Mouse (Mus musculus) lung, embryonic 14.5 days (tissue): ENCODE measurements around the gene Cyct. TPM values are rescaled to one million over a fixed set of nuclear protein-coding genes. Genes with fewer than 3 reads are reported as not detected.

Source experiments
- ATAC-seq: fragments of 200-750 bp; cut with Nextera tagmentation; 2 replicates; pipeline ENCODE4 v1.8.0; 2017; ENCODE audit warnings: mild to moderate bottlenecking, moderate TSS enrichment, moderate library complexity; ENCODE audit not compliant: insufficient read depth
- DNase-seq: peaks from one replicate; pipeline ENCODE4 v3.0.0-alpha.2; 2015
- H3K27ac ChIP-seq: fragments of 300-500 bp; sonication (generic); 2 replicates; pipeline ENCODE4 v1.5.1; 2014; ENCODE audit warnings: low read depth, mild to moderate bottlenecking, moderate library complexity
- H3K27me3 ChIP-seq: fragments of 300-500 bp; sonication (generic); 2 replicates; pipeline ENCODE4 v1.6.1; 2014; ENCODE audit warnings: low read length, control low read depth; ENCODE audit not compliant: insufficient read depth
- H3K36me3 ChIP-seq: fragments of 300-500 bp; sonication (generic); 2 replicates; pipeline ENCODE4 v1.6.1; 2014; ENCODE audit warnings: control low read depth; ENCODE audit not compliant: insufficient read depth
- H3K4me1 ChIP-seq: fragments of 300-500 bp; sonication (generic); 2 replicates; pipeline ENCODE4 v1.6.1; 2014; ENCODE audit warnings: antibody characterized with exemption, control low read depth; ENCODE audit not compliant: insufficient read depth
- H3K4me2 ChIP-seq: fragments of 300-500 bp; sonication (generic); 2 replicates; pipeline ENCODE4 v1.6.1; 2014; ENCODE audit warnings: mild to moderate bottlenecking
- H3K4me3 ChIP-seq: fragments of 300-500 bp; sonication (generic); 2 replicates; pipeline ENCODE4 v1.5.1; 2014; ENCODE audit warnings: low read depth, low read length
- H3K9ac ChIP-seq: fragments of 300-500 bp; sonication (generic); 2 replicates; pipeline ENCODE4 v1.6.1; 2014
- H3K9me3 ChIP-seq: fragments of 300-500 bp; sonication (generic); 2 replicates; pipeline ENCODE4 v1.6.1; 2016; ENCODE audit warnings: low read depth, low read length, control low read depth
- CTCF ChIP-seq: IDR thresholded peaks from 2 replicates; pipeline ENCODE4 v1.5.1; 2016; ENCODE audit warnings: antibody characterized with exemption, low read depth
- WGBS: fragments of 180-500 bp; shearing (Covaris S2); extraction: QIAGEN DNeasy Blood & Tissue Kit; methylation state at CpG from one replicate; pipeline ENCODE4 v1.1.7; 2014; 5-methylcytosine and 5-hydroxymethylcytosine counted together
- polyA plus RNA-seq: library from polyadenylated mRNA; unstranded; fragments of >200 nt; fragmentation: Nextera tagmentation; extraction: Ambion mirVana; gene quantifications from 2 replicates; pipeline ENCODE4 v1.2.1, GENCODE M21; 2014

The Cyct gene
- polyA plus RNA-seq, 1 experiment from 2014 or later: not detected

DNA sequence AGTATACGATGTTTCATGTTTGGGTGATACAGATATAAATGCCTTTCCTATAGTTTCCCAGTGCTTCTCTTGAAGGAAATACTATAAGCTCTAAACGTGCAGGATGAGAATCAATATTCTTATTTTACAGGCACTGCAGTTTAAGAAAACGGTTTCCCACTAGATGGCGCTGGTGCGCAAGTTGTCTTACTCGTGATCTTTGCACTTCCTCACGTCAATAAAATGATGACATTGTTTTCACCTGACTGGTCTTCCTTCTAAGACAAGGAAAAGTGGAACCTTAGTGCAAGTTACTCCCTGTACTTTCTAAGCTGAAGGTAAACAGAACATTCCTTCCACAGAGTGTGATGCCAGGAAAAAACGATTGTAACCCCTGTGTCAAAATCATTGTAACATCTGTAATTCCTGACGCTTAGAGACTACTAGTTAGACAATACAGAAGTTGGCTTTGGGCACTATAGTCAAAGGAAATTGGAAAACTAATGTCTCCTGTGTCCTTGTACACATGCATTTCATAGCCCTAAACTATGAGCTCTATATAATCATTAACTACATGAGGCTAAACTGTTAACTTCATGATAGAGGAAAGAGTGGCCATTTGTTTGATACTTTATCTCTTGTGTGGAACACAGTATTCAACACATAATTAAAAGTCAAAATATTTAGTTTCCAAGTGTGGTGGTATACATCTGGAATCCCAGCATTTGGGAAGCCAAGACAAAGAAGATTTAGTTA, 7.1 kb upstream of the Cyct start:
- no peaks in the 10 kb centered on the region for H3K9me3 ChIP-seq
- DNase-seq (peak; percentile 95), ATAC-seq (no peak)
- H3K27me3 ChIP-seq: no peaks in the 10 kb centered on the region
- peaks cover 3% of the 10 kb centered on the region; the same call in 1 of the 2 replicates for H3K36me3 ChIP-seq
- peak; percentile 85 for TF ChIP-seq CTCF
- no peak overlapping the region for H3K9ac ChIP-seq
- no peak overlapping the region for H3K27ac ChIP-seq
- H3K4me3 ChIP-seq: no peak overlapping the region
- 17% methylated on average over 9 of the region's 9 CpGs for WGBS
- peaks cover 5% of the 10 kb centered on the region; the same call in 1 of the 2 replicates for H3K4me1 ChIP-seq
- no peak overlapping the region for H3K4me2 ChIP-seq

DNA sequence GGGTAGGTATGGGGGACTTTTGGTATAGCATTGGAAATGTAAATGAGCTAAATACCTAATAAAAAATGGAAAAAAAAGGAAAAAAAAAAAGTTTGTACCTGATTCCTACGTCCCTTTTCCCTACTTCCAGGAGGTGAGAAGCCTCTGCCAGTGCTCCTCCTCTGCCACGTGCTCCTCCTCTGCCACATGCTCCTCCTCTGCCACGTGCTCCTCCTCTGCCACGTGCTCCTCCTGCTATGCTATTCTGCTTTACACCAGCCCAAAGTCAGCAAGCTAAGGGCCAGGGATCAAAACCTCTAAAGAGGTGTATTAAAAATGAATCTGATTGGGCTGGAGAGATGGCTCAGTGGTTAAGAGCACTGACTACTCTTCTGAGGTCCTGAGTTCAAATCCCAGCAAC, 5.6 kb upstream of the Cyct start:
- Histone ChIP-seq H3K27ac (no peak overlapping the region), H3K27me3 (no peaks in the 10 kb centered on the region), H3K9ac (no peak overlapping the region), H3K4me3 (no peak overlapping the region), H3K4me2 (no peak overlapping the region), H3K36me3 (no peaks in the 10 kb centered on the region), H3K4me1 (peaks cover 2% of the 10 kb centered on the region; the same call in 1 of the 2 replicates), H3K9me3 (no peaks in the 10 kb centered on the region)
- TF ChIP-seq CTCF: no peak
- ATAC-seq (no peak), DNase-seq (no peak)
- 52% methylated on average over 4 of the region's 4 CpGs for WGBS

DNA sequence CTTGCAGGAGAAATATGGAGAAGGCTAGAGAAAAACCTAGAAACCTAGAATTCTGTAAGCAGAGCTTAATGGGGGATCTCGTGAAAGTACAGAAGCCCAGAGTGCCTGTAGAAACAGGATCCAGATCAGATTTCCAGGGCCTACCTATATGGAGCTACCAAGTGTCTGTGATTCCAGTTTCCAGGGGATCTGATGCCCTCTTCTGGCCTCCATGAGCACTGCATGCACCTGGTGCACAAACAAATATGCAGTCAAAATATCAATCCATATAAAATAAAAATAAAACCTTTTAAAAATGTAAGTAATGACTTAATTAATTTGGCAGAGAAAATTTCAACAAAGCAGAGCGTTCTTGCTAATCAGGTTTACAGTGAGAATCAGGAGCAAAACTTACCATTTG, 1.9 kb upstream of the Cyct start:
- H3K4me2 ChIP-seq: no peak overlapping the region
- 41% methylated on average over 2 of the region's 2 CpGs for WGBS
- no peaks in the 10 kb centered on the region for H3K4me1 ChIP-seq
- ATAC-seq (no peak), DNase-seq (peak; percentile 49)
- no peaks in the 10 kb centered on the region for H3K9me3 ChIP-seq
- H3K27ac ChIP-seq: no peak overlapping the region
- H3K9ac ChIP-seq: no peak overlapping the region
- H3K4me3 ChIP-seq: no peak overlapping the region
- TF ChIP-seq CTCF: peak; percentile 58
- no peaks in the 10 kb centered on the region for H3K27me3 ChIP-seq
- no peaks in the 10 kb centered on the region for H3K36me3 ChIP-seq

DNA sequence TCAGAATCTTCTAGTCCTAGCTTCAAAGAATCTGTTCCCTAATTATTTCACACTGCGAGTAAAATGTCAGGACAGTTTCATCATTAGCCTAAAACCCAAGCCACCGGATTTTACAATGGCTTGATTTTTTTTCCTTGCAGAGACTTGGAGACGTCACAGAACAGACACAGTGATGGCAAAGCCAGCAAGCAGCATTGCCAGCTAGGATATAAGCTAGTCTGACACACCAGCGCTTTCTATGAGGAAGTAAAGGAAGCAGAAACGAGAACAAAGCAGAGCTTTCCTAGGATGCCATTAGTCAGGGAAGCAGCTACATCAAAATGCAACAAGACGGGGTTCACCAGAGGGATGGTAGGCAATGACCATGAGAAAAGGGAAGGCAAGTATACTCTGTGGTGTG, 12.4 kb downstream of the Cyct start:
- Histone ChIP-seq H3K36me3 (no peaks in the 10 kb centered on the region), H3K4me3 (no peak overlapping the region), H3K9ac (no peak overlapping the region), H3K27ac (no peak overlapping the region), H3K9me3 (no peaks in the 10 kb centered on the region), H3K4me2 (no peak overlapping the region), H3K27me3 (no peaks in the 10 kb centered on the region), H3K4me1 (no peaks in the 10 kb centered on the region)
- WGBS: 73% methylated on average over 6 of the region's 6 CpGs
- ATAC-seq (no peak), DNase-seq (no peak)
- no peak for TF ChIP-seq CTCF

DNA sequence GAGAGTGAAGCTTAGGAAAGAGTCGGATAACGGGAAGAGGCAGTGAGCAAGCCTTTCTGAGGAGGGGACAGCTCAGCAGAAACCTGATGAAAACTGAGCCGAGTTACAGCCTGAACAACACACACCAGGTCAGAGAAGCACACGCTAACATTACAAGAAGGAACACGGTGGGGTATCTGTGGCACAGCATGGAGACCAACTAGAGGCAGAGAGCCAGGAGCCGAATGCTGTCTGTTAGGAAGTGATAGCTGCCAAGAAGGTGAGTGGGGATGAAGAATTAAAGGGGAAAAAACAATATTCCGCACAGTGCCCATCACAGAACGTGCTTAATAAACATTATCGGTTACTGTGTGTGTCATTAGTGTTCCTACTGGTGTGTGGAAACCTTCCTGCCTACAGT, 18.1 kb downstream of the Cyct start:
- no peak overlapping the region for H3K9ac ChIP-seq
- no peak overlapping the region for H3K27ac ChIP-seq
- no peaks in the 10 kb centered on the region for H3K4me1 ChIP-seq
- H3K27me3 ChIP-seq: peaks cover 11% of the 10 kb centered on the region
- WGBS: 80% methylated on average over 9 of the region's 9 CpGs
- ATAC-seq (no peak), DNase-seq (no peak)
- H3K4me3 ChIP-seq: no peak overlapping the region
- no peak for TF ChIP-seq CTCF
- no peaks in the 10 kb centered on the region for H3K9me3 ChIP-seq
- no peak overlapping the region for H3K4me2 ChIP-seq
- no peaks in the 10 kb centered on the region for H3K36me3 ChIP-seq

DNA sequence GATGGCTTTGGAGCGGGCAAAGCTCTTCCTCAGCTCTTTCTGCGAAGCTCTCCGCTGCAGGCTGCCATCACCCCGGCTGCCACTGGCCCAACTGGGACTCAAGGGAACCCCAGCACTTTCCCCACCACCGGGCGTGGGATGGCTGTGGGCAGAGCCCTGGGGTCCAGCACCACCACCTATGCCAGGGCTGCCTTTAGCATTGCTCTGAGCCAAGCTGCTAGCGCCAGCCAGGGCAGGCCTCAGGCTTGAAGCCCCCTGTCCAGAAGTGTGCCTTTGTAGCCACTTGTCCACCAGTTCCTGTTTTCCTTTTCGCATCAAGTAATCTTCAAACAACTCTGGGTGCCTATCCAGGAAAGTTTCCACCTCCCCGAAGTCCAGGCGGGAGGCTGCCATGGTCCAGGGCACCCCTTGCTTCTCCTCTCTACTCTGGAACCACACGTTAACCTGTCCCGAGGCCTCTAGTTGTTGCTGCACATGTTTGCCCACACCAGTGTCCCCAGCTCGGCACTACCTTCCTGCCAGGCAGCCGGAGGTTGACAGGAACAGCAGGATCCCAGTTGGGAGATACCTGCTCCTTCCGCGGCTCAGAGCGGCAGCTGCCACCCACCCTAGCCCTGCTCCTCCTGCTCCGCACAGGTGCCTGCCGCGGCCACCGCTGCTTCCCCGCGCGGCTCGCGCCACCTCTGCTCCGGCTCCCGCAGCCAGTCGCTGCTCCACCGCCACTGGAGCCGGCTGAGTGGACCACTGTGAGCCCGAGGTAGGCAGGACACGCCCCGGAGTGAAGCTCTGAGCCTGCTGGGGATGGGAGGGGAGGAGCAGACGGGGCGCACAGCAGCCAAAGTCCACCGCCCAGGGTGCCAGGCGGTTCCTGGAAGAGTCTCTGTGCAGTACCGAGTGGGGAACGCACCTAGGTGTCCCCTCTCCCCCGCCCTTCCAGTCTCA, 21.8 kb downstream of the Cyct start, which contains the start of gene Pde11a:
Gene Pde11a, minus strand, starts transcription at position 560 of the 942 bp plus-strand sequence.
- H3K27ac ChIP-seq: no peak within 1 kb of the TSS
- ATAC-seq: peak; percentile 71
- no peak for TF ChIP-seq CTCF
- H3K36me3 ChIP-seq: no peaks in the 10 kb centered on the region
- H3K4me1 ChIP-seq: no peaks in the 10 kb centered on the region
- peak; percentile 64 for DNase-seq
- H3K9ac ChIP-seq: peak within 1 kb of the TSS; percentile 41
- 16% methylated on average over 41 of the region's 41 CpGs for WGBS
- peaks cover 11% of the 10 kb centered on the region for H3K27me3 ChIP-seq
- H3K4me3 ChIP-seq: peak within 1 kb of the TSS; percentile 43
- no peaks in the 10 kb centered on the region for H3K9me3 ChIP-seq
- peak within 1 kb of the TSS; percentile 82 for H3K4me2 ChIP-seq

DNA sequence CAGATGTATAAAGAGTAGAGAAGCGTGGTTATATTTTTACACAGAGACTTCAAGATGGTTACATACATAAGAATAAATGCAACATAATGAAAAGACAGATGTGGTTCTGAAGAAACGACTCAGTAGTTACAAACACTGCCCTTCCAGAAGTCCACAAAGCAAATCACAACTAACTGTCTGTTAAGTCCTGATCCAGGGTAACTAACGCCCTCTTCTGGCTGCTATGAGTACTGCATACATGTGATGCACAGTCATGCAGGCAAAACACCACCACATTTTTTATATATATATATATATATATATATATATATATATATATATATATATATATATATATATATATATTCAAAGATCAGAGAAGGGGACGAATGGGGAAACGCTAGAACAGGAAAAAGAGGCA, 25.7 kb downstream of the Cyct start:
- no peak overlapping the region for H3K4me3 ChIP-seq
- H3K9ac ChIP-seq: no peak overlapping the region
- no peaks in the 10 kb centered on the region for H3K9me3 ChIP-seq
- DNase-seq: no peak
- ATAC-seq: no peak
- H3K4me2 ChIP-seq: no peak overlapping the region
- no peaks in the 10 kb centered on the region for H3K36me3 ChIP-seq
- no peaks in the 10 kb centered on the region for H3K4me1 ChIP-seq
- peaks cover 11% of the 10 kb centered on the region for H3K27me3 ChIP-seq
- TF ChIP-seq CTCF: peak; percentile 41
- H3K27ac ChIP-seq: no peak overlapping the region
- WGBS: 67% methylated on average over 5 of the region's 5 CpGs
